Mouse (Mus musculus) embryonic facial prominence, embryonic 12.5 days (tissue): ENCODE results near the gene Tank. TPM values are rescaled to one million over a fixed set of nuclear protein-coding genes. Genes with fewer than 3 reads are reported as not detected.

Source experiments
- ATAC-seq: fragments of 200-750 bp; cut with Nextera tagmentation; 2 replicates; pipeline ENCODE4 v1.8.0; 2017; ENCODE audit not compliant: insufficient number of reproducible peaks, insufficient read depth, low FRiP score, low TSS enrichment
- H3K27ac ChIP-seq: fragments of 300-500 bp; sonication (generic); 2 replicates; pipeline ENCODE4 v1.5.1; 2016; ENCODE audit warnings: mild to moderate bottlenecking
- H3K27me3 ChIP-seq: fragments of 300-500 bp; sonication (generic); 2 replicates; pipeline ENCODE4 v1.6.1; 2016; ENCODE audit warnings: mild to moderate bottlenecking, moderate library complexity
- H3K36me3 ChIP-seq: fragments of 300-500 bp; sonication (generic); 2 replicates; pipeline ENCODE4 v1.6.1; 2016; ENCODE audit warnings: mild to moderate bottlenecking
- H3K4me1 ChIP-seq: fragments of 300-500 bp; sonication (generic); 2 replicates; pipeline ENCODE4 v1.6.1; 2016
- H3K4me2 ChIP-seq: fragments of 300-500 bp; sonication (generic); replicated peaks from 2 replicates; pipeline ENCODE4 v1.6.1; 2016; ENCODE audit warnings: mild to moderate bottlenecking, moderate library complexity
- H3K4me3 ChIP-seq: fragments of 300-500 bp; sonication (generic); 2 replicates; pipeline ENCODE4 v1.5.1; 2016; ENCODE audit warnings: mild to moderate bottlenecking
- H3K9ac ChIP-seq: fragments of 300-500 bp; sonication (generic); 2 replicates; pipeline ENCODE4 v1.6.1; 2016; ENCODE audit warnings: mild to moderate bottlenecking, moderate library complexity
- H3K9me3 ChIP-seq: fragments of 300-500 bp; sonication (generic); 2 replicates; pipeline ENCODE4 v1.6.1; 2016; ENCODE audit warnings: mild to moderate bottlenecking, moderate library complexity
- WGBS: fragments of 180-500 bp; shearing (Covaris S2); methylation state at CpG from one replicate; pipeline ENCODE4 v1.1.7; 2016; 5-methylcytosine and 5-hydroxymethylcytosine counted together
- polyA plus RNA-seq: library from polyadenylated mRNA; unstranded; fragments of >200 nt; fragmentation: Nextera tagmentation; extraction: Ambion mirVana; gene quantifications from 2 replicates; pipeline ENCODE4 v1.2.1, GENCODE M21; 2016

Tank gene
- polyA plus RNA-seq: 28.5 and 29.7 TPM in 2 replicates

DNA sequence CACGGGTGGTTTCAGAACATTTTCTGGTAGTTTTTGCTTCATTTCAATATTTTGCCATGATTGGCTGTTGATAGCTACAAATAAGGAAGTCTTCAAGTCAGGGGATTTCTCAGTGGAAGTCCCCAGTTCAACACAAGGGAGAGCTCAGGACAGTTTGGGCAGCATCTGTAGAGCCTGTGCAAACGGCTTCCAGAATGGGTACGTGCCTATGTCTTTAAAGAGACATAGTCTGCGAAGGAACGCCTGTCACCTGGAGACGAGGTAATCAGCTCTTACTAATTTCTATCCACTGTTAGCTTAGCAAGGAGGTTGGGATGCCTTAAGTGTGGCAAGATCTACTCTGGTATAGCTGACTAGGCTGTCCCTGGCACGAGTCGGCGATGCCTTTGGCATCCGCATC lies at the start of gene Tank:
Gene Tank (plus strand): TSS at position 153 of the 400 bp plus-strand sequence.
- no peaks in the 10 kb centered on the region for H3K36me3 ChIP-seq
- 79% methylated on average over 10 of the region's 10 CpGs for WGBS
- no peaks in the 10 kb centered on the region for H3K4me1 ChIP-seq
- H3K4me3 ChIP-seq: no peak within 1 kb of the TSS
- ATAC-seq: no peak
- H3K27ac ChIP-seq: no peak within 1 kb of the TSS
- no peak within 1 kb of the TSS for H3K4me2 ChIP-seq
- no peak within 1 kb of the TSS for H3K9ac ChIP-seq
- H3K27me3 ChIP-seq: no peaks in the 10 kb centered on the region
- H3K9me3 ChIP-seq: no peaks in the 10 kb centered on the region

DNA sequence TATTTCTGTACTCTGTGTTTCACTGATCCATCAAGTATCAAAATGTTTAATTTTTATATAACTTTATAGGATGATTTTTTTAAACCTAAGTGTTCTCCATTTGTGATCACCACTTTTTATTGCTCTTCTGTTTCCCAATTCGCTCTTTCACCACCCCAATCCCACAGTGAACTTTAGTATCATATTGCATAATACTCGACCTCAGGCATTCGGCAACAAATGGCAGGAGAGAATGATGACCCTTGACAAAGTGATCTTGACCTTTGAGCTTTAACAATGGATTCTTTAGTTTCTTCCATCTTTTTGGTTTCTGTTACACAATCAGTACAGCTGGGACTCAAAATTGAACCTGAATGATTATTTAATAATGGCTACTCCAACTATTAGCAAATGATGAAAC lies 46.1 kb upstream of the Tank start:
- H3K4me1 ChIP-seq: no peaks in the 10 kb centered on the region
- no peak overlapping the region for H3K27ac ChIP-seq
- no peaks in the 10 kb centered on the region for H3K27me3 ChIP-seq
- WGBS: 61% methylated on average over 3 of the region's 3 CpGs
- H3K4me2 ChIP-seq: no peak overlapping the region
- no peak overlapping the region for H3K4me3 ChIP-seq
- H3K9ac ChIP-seq: no peak overlapping the region
- no peaks in the 10 kb centered on the region for H3K9me3 ChIP-seq
- H3K36me3 ChIP-seq: no peaks in the 10 kb centered on the region
- ATAC-seq: no peak

- no peak overlapping the region for H3K4me3 ChIP-seq
- no peak overlapping the region for H3K27ac ChIP-seq
- no peak overlapping the region for H3K9ac ChIP-seq
- H3K27me3 ChIP-seq: no peaks in the 10 kb centered on the region
- 86% methylated on average over 2 of the region's 2 CpGs for WGBS
- ATAC-seq: no peak
- no peaks in the 10 kb centered on the region for H3K9me3 ChIP-seq
- H3K4me1 ChIP-seq: no peaks in the 10 kb centered on the region
- no peaks in the 10 kb centered on the region for H3K36me3 ChIP-seq
- H3K4me2 ChIP-seq: no peak overlapping the region
Observed at GRCm38 (mm10) chr2:61533131-61533530, 45.3 kb upstream of the Tank start.

GRCm38 (mm10) chr2:61536901-61537300 lies 41.5 kb upstream of the Tank start:
- Histone ChIP-seq H3K4me1 (no peaks in the 10 kb centered on the region), H3K27ac (no peak overlapping the region), H3K9me3 (no peaks in the 10 kb centered on the region), H3K27me3 (no peaks in the 10 kb centered on the region), H3K9ac (no peak overlapping the region), H3K36me3 (no peaks in the 10 kb centered on the region), H3K4me3 (no peak overlapping the region), H3K4me2 (no peak overlapping the region)
- WGBS: 74% methylated on average over 2 of the region's 2 CpGs
- no peak for ATAC-seq

DNA sequence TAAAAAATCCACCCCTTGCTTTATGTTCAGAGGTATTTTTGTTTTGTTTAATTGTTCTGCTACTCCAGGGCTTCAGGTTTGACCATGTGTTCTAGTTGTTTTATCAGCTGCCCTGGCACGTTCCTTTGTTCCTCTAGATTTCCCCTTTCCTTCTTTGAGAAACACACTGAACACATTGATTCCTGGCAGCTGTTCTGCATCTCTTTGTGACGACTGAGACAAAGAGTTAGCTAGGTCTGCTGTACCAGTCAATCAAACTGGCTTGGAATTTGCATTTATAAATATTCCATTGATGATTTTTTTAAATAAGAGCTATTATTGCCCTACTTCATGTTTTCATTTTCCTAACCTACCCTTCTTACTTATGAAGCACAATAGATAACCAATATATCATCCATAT lies 39.0 kb upstream of the Tank start:
- no peak for ATAC-seq
- no peak overlapping the region for H3K4me3 ChIP-seq
- H3K4me2 ChIP-seq: no peak overlapping the region
- no peak overlapping the region for H3K9ac ChIP-seq
- H3K4me1 ChIP-seq: no peaks in the 10 kb centered on the region
- no peaks in the 10 kb centered on the region for H3K27me3 ChIP-seq
- H3K27ac ChIP-seq: no peak overlapping the region
- WGBS: 12% methylated on average over 2 of the region's 2 CpGs
- H3K36me3 ChIP-seq: no peaks in the 10 kb centered on the region
- H3K9me3 ChIP-seq: no peaks in the 10 kb centered on the region

DNA sequence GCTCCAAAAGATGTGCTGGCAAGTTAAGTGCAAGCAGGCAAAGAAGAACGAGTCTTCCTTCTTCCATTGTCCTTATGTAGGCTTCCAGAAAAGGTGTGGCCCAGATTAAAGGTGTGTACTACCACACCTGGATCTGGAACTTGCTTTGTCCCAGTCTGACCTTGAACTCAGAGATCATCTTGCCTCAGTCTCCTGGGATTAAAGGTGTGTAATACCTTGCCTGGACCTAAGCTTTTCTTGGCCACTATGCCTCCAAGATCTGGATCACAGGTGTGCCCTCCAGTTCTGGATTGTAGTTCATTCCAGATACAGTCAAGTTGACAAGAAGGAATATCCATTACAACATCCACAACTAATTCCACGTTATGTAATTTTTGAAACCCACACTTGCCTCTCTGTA lies 36.0 kb upstream of the Tank start:
- H3K27ac ChIP-seq: no peak overlapping the region
- H3K4me1 ChIP-seq: no peaks in the 10 kb centered on the region
- no peak overlapping the region for H3K4me3 ChIP-seq
- no peak overlapping the region for H3K4me2 ChIP-seq
- 80% methylated on average over 2 of the region's 2 CpGs for WGBS
- no peak for ATAC-seq
- H3K27me3 ChIP-seq: no peaks in the 10 kb centered on the region
- H3K9me3 ChIP-seq: no peaks in the 10 kb centered on the region
- no peak overlapping the region for H3K9ac ChIP-seq
- H3K36me3 ChIP-seq: no peaks in the 10 kb centered on the region

GRCm38 (mm10) chr2:61545666-61546065 lies 32.7 kb upstream of the Tank start:
- Histone ChIP-seq H3K4me2 (no peak overlapping the region), H3K9ac (no peak overlapping the region), H3K4me3 (no peak overlapping the region), H3K9me3 (no peaks in the 10 kb centered on the region), H3K27me3 (no peaks in the 10 kb centered on the region), H3K36me3 (no peaks in the 10 kb centered on the region), H3K27ac (no peak overlapping the region), H3K4me1 (no peaks in the 10 kb centered on the region)
- ATAC-seq: no peak
- WGBS: 86% methylated on average over 3 of the region's 3 CpGs

DNA sequence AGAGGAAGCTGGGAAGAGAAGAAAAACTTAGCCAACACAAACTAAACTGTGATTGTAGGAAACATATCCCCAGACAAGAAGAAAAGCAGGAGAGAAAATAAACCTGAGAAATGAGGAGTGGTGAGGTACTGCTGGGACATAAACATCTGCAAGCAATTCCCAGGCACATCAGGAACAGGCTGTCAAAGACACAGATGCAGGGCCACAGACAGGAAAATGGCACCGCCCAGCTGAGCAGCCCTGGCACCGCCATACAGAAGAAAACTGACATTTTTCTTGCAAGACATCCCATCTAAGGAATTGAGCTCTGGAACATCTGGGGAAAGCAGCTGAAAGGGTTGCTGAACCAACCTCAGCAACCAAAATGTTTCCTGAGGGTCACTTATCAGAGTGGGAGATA lies 30.4 kb upstream of the Tank start:
- no peak overlapping the region for H3K9ac ChIP-seq
- no peaks in the 10 kb centered on the region for H3K27me3 ChIP-seq
- no peak for ATAC-seq
- H3K4me2 ChIP-seq: no peak overlapping the region
- H3K36me3 ChIP-seq: no peaks in the 10 kb centered on the region
- WGBS: 12% methylated on average over 2 of the region's 2 CpGs
- no peak overlapping the region for H3K27ac ChIP-seq
- H3K4me1 ChIP-seq: no peaks in the 10 kb centered on the region
- no peaks in the 10 kb centered on the region for H3K9me3 ChIP-seq
- no peak overlapping the region for H3K4me3 ChIP-seq

DNA sequence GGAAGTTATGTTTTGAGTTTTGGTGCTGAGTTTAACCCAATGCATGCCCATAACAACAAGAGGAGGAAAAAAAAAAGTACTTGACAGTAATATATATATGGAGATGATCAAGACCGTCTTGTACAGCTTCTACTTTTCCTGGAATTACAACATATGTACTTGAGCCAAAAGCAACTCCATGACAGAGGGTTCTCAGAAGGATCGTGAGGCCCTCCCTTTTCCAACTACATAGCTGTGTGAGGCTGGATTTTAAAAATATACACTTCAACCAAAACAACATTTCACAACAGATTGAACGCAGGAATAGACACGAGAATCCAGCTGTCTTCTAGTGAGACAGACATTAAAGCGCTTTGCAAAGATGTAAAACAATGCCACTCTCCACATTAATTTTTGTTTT lies 26.7 kb upstream of the Tank start:
- Histone ChIP-seq H3K27ac (no peak overlapping the region), H3K36me3 (no peaks in the 10 kb centered on the region), H3K9me3 (no peaks in the 10 kb centered on the region), H3K27me3 (no peaks in the 10 kb centered on the region), H3K4me3 (no peak overlapping the region), H3K4me1 (no peaks in the 10 kb centered on the region), H3K9ac (no peak overlapping the region), H3K4me2 (no peak overlapping the region)
- WGBS: 82% methylated on average over 5 of the region's 5 CpGs
- ATAC-seq: no peak

GRCm38 (mm10) chr2:61555367-61555766 lies 23.0 kb upstream of the Tank start:
- WGBS: 79% methylated on average over 7 of the region's 7 CpGs
- H3K4me3 ChIP-seq: no peak overlapping the region
- no peaks in the 10 kb centered on the region for H3K9me3 ChIP-seq
- ATAC-seq: no peak
- H3K4me2 ChIP-seq: no peak overlapping the region
- no peak overlapping the region for H3K9ac ChIP-seq
- H3K36me3 ChIP-seq: no peaks in the 10 kb centered on the region
- H3K4me1 ChIP-seq: no peaks in the 10 kb centered on the region
- H3K27me3 ChIP-seq: no peaks in the 10 kb centered on the region
- no peak overlapping the region for H3K27ac ChIP-seq

GRCm38 (mm10) chr2:61555825-61556224 lies 22.6 kb upstream of the Tank start:
- no peak overlapping the region for H3K4me2 ChIP-seq
- WGBS: 63% methylated on average over 2 of the region's 2 CpGs
- no peaks in the 10 kb centered on the region for H3K36me3 ChIP-seq
- no peak overlapping the region for H3K27ac ChIP-seq
- H3K27me3 ChIP-seq: no peaks in the 10 kb centered on the region
- H3K9ac ChIP-seq: no peak overlapping the region
- no peak for ATAC-seq
- H3K4me3 ChIP-seq: no peak overlapping the region
- H3K9me3 ChIP-seq: no peaks in the 10 kb centered on the region
- no peaks in the 10 kb centered on the region for H3K4me1 ChIP-seq

- 87% methylated on average over 3 of the region's 3 CpGs for WGBS
- no peaks in the 10 kb centered on the region for H3K36me3 ChIP-seq
- H3K27ac ChIP-seq: no peak overlapping the region
- no peak overlapping the region for H3K9ac ChIP-seq
- H3K4me3 ChIP-seq: no peak overlapping the region
- no peaks in the 10 kb centered on the region for H3K9me3 ChIP-seq
- no peak overlapping the region for H3K4me2 ChIP-seq
- H3K27me3 ChIP-seq: no peaks in the 10 kb centered on the region
- no peak for ATAC-seq
- H3K4me1 ChIP-seq: no peaks in the 10 kb centered on the region
Observed at GRCm38 (mm10) chr2:61556639-61557038, 21.7 kb upstream of the Tank start.

- Histone ChIP-seq H3K9me3 (no peaks in the 10 kb centered on the region), H3K4me1 (no peaks in the 10 kb centered on the region), H3K4me3 (no peak overlapping the region), H3K27ac (no peak overlapping the region), H3K9ac (no peak overlapping the region), H3K27me3 (no peaks in the 10 kb centered on the region), H3K36me3 (no peaks in the 10 kb centered on the region), H3K4me2 (no peak overlapping the region)
- WGBS: 79% methylated on average over 5 of the region's 5 CpGs
- ATAC-seq: no peak
Observed at GRCm38 (mm10) chr2:61557848-61558471, 20.4 kb upstream of the Tank start.
